Mouse (Mus musculus): Measurements from ENCODE around the gene Olfr221.

DNA sequence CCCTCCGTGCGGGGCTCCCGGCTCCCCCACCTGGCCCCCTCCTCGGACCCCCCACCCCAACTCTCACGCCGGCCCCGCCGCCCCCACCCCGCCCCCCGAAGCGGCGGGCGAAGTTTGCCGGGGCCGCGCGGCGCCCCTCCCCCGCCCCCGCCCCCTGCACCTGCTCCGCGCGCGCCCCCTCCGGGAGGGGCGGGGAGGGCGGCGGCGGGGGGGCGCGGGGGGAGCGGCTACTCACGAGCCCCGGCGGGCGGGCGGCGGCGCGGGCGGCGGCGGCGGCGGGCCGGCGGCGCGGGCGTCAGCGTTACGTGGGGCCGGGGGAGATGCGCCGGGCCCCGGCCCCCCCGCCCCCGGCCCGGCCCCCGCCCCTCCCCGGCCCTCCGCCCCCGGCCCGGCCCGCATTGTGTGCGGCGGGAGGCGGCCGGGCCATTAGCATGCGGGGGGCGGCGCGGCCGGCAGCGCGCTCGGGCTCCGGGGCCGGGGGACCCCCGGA is 27.9 kb downstream of the Olfr221 start:
- TF ChIP-seq POLR2A (IDR thresholded peaks at IDR 0.05; ENCODE audit: control insufficient read depth, low read depth, low read length), result no peak
- TF ChIP-seq CTCF (IDR thresholded peaks at IDR 0.05; ENCODE audit: control insufficient read depth, insufficient read depth, insufficient replicate concordance, low read depth, low read length), result no peak

Data from testis, adult 2 months (tissue).